Mouse (Mus musculus): ENCODE results near the gene Sestd1.

GRCm38 (mm10) chr2:77184049-77184571 lies 96.3 kb downstream of the Sestd1 start:
- TF ChIP-seq CTCF (IDR thresholded peaks at IDR 0.05; ENCODE audit: insufficient read depth, low read length) (no peak), POLR2A (IDR thresholded peaks at IDR 0.05; ENCODE audit: borderline replicate concordance, extremely low read depth, low read depth, low read length) (no peak)

Data from lung, adult 2 months (tissue).